Mouse (Mus musculus) liver, embryonic 12.5 days (tissue): ENCODE results near the gene Tmem179. TPM values are rescaled to one million over a fixed set of nuclear protein-coding genes. Genes with fewer than 3 reads are reported as not detected.
A peak's percentile ranks its signal among the peaks of the same experiment; 100 is the strongest.

Source experiments
- ATAC-seq: fragments of 200-750 bp; cut with Nextera tagmentation; 2 replicates; pipeline ENCODE4 v1.8.0; 2017; ENCODE audit warnings: moderate number of reproducible peaks, mild to moderate bottlenecking, moderate library complexity
- H3K27ac ChIP-seq: fragments of 300-500 bp; sonication (generic); 2 replicates; pipeline ENCODE4 v1.5.1; 2016; ENCODE audit warnings: mild to moderate bottlenecking
- H3K27me3 ChIP-seq: fragments of 300-500 bp; sonication (generic); replicated peaks from 2 replicates; pipeline ENCODE4 v1.6.1; 2016; ENCODE audit warnings: mild to moderate bottlenecking, moderate library complexity
- H3K36me3 ChIP-seq: fragments of 300-500 bp; sonication (generic); 2 replicates; pipeline ENCODE4 v1.6.1; 2016; ENCODE audit warnings: mild to moderate bottlenecking, moderate library complexity
- H3K4me1 ChIP-seq: fragments of 300-500 bp; sonication (generic); 2 replicates; pipeline ENCODE4 v1.6.1; 2016
- H3K4me2 ChIP-seq: fragments of 300-500 bp; sonication (generic); 2 replicates; pipeline ENCODE4 v1.6.1; 2016; ENCODE audit warnings: mild to moderate bottlenecking, moderate library complexity
- H3K4me3 ChIP-seq: fragments of 300-500 bp; sonication (generic); 2 replicates; pipeline ENCODE4 v1.5.1; 2016; ENCODE audit warnings: mild to moderate bottlenecking, moderate library complexity
- H3K9ac ChIP-seq: fragments of 300-500 bp; sonication (generic); 2 replicates; pipeline ENCODE4 v1.6.1; 2016; ENCODE audit warnings: mild to moderate bottlenecking, moderate library complexity
- H3K9me3 ChIP-seq: fragments of 300-500 bp; sonication (generic); replicated peaks from 2 replicates; pipeline ENCODE4 v1.6.1; 2016; ENCODE audit warnings: mild to moderate bottlenecking, moderate library complexity
- WGBS: fragments of 180-500 bp; shearing (Covaris S2); methylation state at CpG from one replicate; pipeline ENCODE4 v1.1.7; 2016; ENCODE audit not compliant: insufficient replicate concordance; 5-methylcytosine and 5-hydroxymethylcytosine counted together
- polyA plus RNA-seq: library from polyadenylated mRNA; unstranded; fragments of >200 nt; fragmentation: Nextera tagmentation; extraction: Ambion mirVana; gene quantifications from 2 replicates; pipeline ENCODE4 v1.2.1, GENCODE M21; 2016

Tmem179 gene
- polyA plus RNA-seq, 1 experiment from 2014 or later, result 0.38 TPM

- H3K9me3 ChIP-seq, result no peaks in the 10 kb centered on the region
- no peaks in the 10 kb centered on the region for H3K36me3 ChIP-seq
- H3K4me2 ChIP-seq, result no peak overlapping the region
- H3K4me1 ChIP-seq, result no peaks in the 10 kb centered on the region
- H3K27me3 ChIP-seq, result no peaks in the 10 kb centered on the region
- H3K27ac ChIP-seq, result no peak overlapping the region
- WGBS, result 70% methylated on average over 1 of the region's 1 CpGs
- H3K4me3 ChIP-seq, result no peak overlapping the region
- ATAC-seq, result no peak
- H3K9ac ChIP-seq, result no peak overlapping the region
Measured at GRCm38 (mm10) chr12:112549287-112549686, 32.7 kb upstream of the Tmem179 start.

DNA sequence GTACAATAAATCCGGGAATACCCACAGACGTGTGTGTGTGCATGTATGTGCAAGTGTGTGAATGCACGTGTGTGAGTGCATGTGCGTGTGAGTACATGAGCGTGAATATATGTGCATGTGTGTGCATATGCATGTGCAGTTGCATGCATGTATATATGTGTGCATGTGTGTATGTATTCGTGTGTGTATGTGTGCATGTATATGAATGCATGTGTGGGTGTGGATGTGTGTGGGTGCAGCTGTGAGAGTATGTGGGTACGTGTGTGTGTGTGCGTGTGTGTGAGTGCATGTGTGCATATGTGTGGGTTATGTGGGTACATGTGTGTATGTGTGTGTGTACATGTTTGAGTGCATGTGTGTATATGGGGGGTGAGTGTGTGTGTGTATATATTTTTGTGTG lies 29.6 kb upstream of the Tmem179 start:
- ATAC-seq, result no peak
- 75% methylated on average over 8 of the region's 8 CpGs for WGBS

GRCm38 (mm10) chr12:112544946-112545701 lies 28.6 kb upstream of the Tmem179 start:
- Histone ChIP-seq H3K9ac (no peak overlapping the region), H3K36me3 (no peaks in the 10 kb centered on the region), H3K4me3 (no peak overlapping the region), H3K4me1 (0 out of 2 replicates have a peak, but pooled peaks cover 7% of the 10 kb centered on the region), H3K4me2 (no peak overlapping the region), H3K27me3 (peaks cover 5% of the 10 kb centered on the region; the same call in 1 of the 2 replicates), H3K9me3 (no peaks in the 10 kb centered on the region), H3K27ac (no peak overlapping the region)
- ATAC-seq, result no peak
- WGBS, result 47% methylated on average over 12 of the region's 12 CpGs

More for the DNA sequence above, 29.6 kb upstream of the Tmem179 start:
- Histone ChIP-seq H3K27ac (no peak overlapping the region), H3K9me3 (no peaks in the 10 kb centered on the region), H3K36me3 (no peaks in the 10 kb centered on the region), H3K27me3 (peaks cover 5% of the 10 kb centered on the region; the same call in 1 of the 2 replicates), H3K4me3 (no peak overlapping the region), H3K4me1 (0 out of 2 replicates have a peak, but pooled peaks cover 7% of the 10 kb centered on the region), H3K9ac (no peak overlapping the region), H3K4me2 (no peak overlapping the region)

GRCm38 (mm10) chr12:112543941-112544340 lies 27.4 kb upstream of the Tmem179 start:
- no peak overlapping the region for H3K9ac ChIP-seq
- no peaks in the 10 kb centered on the region for H3K9me3 ChIP-seq
- H3K36me3 ChIP-seq, result no peaks in the 10 kb centered on the region
- ATAC-seq, result no peak
- H3K4me1 ChIP-seq, result 0 out of 2 replicates have a peak, but pooled peaks cover 7% of the 10 kb centered on the region
- no peak overlapping the region for H3K4me3 ChIP-seq
- no peak overlapping the region for H3K27ac ChIP-seq
- peaks cover 10% of the 10 kb centered on the region; the same call in 1 of the 2 replicates for H3K27me3 ChIP-seq
- H3K4me2 ChIP-seq, result no peak overlapping the region
- 51% methylated on average over 9 of the region's 9 CpGs for WGBS

GRCm38 (mm10) chr12:112542920-112543300 lies 26.4 kb upstream of the Tmem179 start:
- no peak overlapping the region for H3K9ac ChIP-seq
- no peak overlapping the region for H3K27ac ChIP-seq
- H3K36me3 ChIP-seq, result no peaks in the 10 kb centered on the region
- H3K4me3 ChIP-seq, result no peak overlapping the region
- H3K4me1 ChIP-seq, result 0 out of 2 replicates have a peak, but pooled peaks cover 7% of the 10 kb centered on the region
- WGBS, result 11% methylated on average over 11 of the region's 11 CpGs
- no peak overlapping the region for H3K4me2 ChIP-seq
- ATAC-seq, result 0 out of 2 replicates have a peak, but pooled peaks have one; percentile 14
- H3K27me3 ChIP-seq, result peaks cover 10% of the 10 kb centered on the region; the same call in 1 of the 2 replicates
- H3K9me3 ChIP-seq, result no peaks in the 10 kb centered on the region

GRCm38 (mm10) chr12:112542257-112542919 lies 25.8 kb upstream of the Tmem179 start:
- Histone ChIP-seq H3K36me3 (no peaks in the 10 kb centered on the region), H3K27ac (no peak overlapping the region), H3K27me3 (peaks cover 11% of the 10 kb centered on the region; the same call in 1 of the 2 replicates), H3K4me2 (no peak overlapping the region), H3K4me3 (no peak overlapping the region), H3K9me3 (no peaks in the 10 kb centered on the region), H3K9ac (no peak overlapping the region), H3K4me1 (0 out of 2 replicates have a peak, but pooled peaks cover 7% of the 10 kb centered on the region)
- 65% methylated on average over 13 of the region's 13 CpGs for WGBS
- ATAC-seq, result no peak

DNA sequence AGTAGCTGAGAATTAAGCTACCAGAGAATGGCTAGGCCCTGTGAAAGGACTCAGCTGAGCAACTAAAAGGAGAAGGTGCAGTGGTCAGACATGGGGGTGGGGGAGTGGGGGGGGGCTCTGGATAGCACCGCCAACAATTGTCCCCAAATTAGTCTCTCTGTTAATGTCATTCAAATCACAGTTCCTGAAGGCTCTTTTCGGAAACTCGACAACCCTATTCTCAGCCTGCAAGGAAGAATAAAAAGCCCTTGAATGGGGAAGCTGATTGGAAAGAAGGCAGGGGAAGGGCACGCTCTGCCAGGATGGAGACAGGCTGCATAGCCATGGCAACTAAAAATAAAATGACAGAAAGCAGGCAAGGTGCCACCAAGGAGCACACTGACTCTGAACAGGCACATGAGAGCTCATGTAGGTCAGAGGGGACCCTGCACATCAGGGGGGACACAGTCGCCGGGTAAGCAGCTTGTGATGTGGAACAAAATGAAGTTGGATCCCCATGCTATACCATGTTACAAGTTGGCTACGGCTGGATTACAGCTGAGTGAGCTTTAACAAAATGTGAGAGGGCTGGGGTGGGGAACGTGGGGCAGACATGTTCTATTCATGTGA lies 25.0 kb upstream of the Tmem179 start:
- H3K27ac ChIP-seq, result no peak overlapping the region
- H3K27me3 ChIP-seq, result peaks cover 16% of the 10 kb centered on the region; the same call in 1 of the 2 replicates
- no peak for ATAC-seq
- H3K9ac ChIP-seq, result no peak overlapping the region
- no peaks in the 10 kb centered on the region for H3K36me3 ChIP-seq
- WGBS, result 65% methylated on average over 8 of the region's 8 CpGs
- H3K4me1 ChIP-seq, result 0 out of 2 replicates have a peak, but pooled peaks cover 7% of the 10 kb centered on the region
- H3K9me3 ChIP-seq, result no peaks in the 10 kb centered on the region
- no peak overlapping the region for H3K4me3 ChIP-seq
- H3K4me2 ChIP-seq, result no peak overlapping the region

GRCm38 (mm10) chr12:112540321-112540720 lies 23.8 kb upstream of the Tmem179 start:
- 81% methylated on average over 12 of the region's 12 CpGs for WGBS
- Histone ChIP-seq H3K27ac (no peak overlapping the region), H3K4me1 (0 out of 2 replicates have a peak, but pooled peaks cover 7% of the 10 kb centered on the region), H3K9ac (no peak overlapping the region), H3K9me3 (no peaks in the 10 kb centered on the region), H3K36me3 (no peaks in the 10 kb centered on the region), H3K27me3 (peaks cover 26% of the 10 kb centered on the region; the same call in 1 of the 2 replicates), H3K4me3 (no peak overlapping the region), H3K4me2 (no peak overlapping the region)
- ATAC-seq, result no peak

DNA sequence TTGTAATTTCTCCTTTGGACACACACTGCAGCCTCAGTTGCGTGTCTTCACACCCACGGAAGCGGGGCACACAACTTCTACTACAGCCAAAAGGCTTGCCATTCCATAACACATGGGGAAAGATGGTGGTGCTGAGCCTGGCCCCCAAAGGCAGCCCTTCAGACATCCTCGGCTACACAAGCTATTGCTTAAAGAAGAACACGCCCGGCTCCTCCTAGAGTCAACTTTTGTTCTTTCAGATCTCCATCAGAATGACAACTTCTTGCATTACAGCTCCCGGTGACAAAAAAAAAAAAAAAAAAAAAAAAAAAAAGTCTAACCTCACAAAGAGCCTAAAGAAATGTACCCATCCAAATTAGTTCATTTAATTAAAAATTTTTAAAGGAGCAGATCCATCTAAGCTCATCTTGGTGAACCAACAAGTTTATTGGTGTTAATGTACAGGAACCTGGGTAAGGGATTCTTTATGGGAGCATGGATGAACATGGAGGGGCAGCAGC lies 23.0 kb upstream of the Tmem179 start:
- Histone ChIP-seq H3K27ac (no peak overlapping the region), H3K9me3 (no peaks in the 10 kb centered on the region)
- 73% methylated on average over 7 of the region's 7 CpGs for WGBS

DNA sequence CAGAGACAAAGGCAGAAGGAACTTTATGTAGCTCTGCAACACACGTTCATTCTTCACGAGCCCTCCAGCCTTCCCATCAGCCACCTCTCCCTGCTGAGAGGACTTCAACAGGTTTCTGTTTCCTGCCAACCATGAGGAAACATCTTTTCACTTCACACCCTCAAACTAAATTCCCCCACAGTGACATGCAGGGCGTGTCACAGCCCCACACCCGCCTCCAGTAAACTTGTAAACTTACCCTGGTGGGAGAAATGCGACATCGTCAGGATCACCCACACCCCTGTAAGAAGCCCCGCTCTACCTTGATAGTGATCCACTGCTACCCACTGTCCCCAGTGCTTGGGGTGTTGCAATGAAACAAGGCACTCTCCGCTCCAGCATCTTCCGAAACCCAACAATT lies 21.8 kb upstream of the Tmem179 start:
- no peaks in the 10 kb centered on the region for H3K36me3 ChIP-seq
- ATAC-seq, result no peak
- H3K27me3 ChIP-seq, result peaks cover 42% of the 10 kb centered on the region
- no peak overlapping the region for H3K9ac ChIP-seq
- H3K27ac ChIP-seq, result no peak overlapping the region
- no peaks in the 10 kb centered on the region for H3K9me3 ChIP-seq
- H3K4me2 ChIP-seq, result no peak overlapping the region
- WGBS, result 66% methylated on average over 9 of the region's 9 CpGs
- H3K4me3 ChIP-seq, result no peak overlapping the region
- H3K4me1 ChIP-seq, result no peaks in the 10 kb centered on the region

More for the DNA sequence above, 23.0 kb upstream of the Tmem179 start:
- Histone ChIP-seq H3K4me1 (0 out of 2 replicates have a peak, but pooled peaks cover 7% of the 10 kb centered on the region), H3K36me3 (no peaks in the 10 kb centered on the region), H3K4me2 (no peak overlapping the region), H3K27me3 (peaks cover 32% of the 10 kb centered on the region), H3K4me3 (no peak overlapping the region), H3K9ac (no peak overlapping the region)
- ATAC-seq, result no peak

GRCm38 (mm10) chr12:112537233-112537632 lies 20.7 kb upstream of the Tmem179 start:
- H3K4me3 ChIP-seq, result no peak overlapping the region
- no peak for ATAC-seq

More at GRCm38 (mm10) chr12:112537233-112537632, 20.7 kb upstream of the Tmem179 start:
- Histone ChIP-seq H3K4me1 (no peaks in the 10 kb centered on the region), H3K9ac (no peak overlapping the region), H3K9me3 (no peaks in the 10 kb centered on the region), H3K27ac (no peak overlapping the region), H3K4me2 (no peak overlapping the region), H3K36me3 (no peaks in the 10 kb centered on the region), H3K27me3 (peaks cover 40% of the 10 kb centered on the region)
- 69% methylated on average over 6 of the region's 6 CpGs for WGBS
